Mouse (Mus musculus): ENCODE data around the gene Erbb4. TPM values are rescaled to one million over a fixed set of nuclear protein-coding genes. Genes with fewer than 3 reads are reported as not detected.

Gene Erbb4
- polyA plus RNA-seq, 1 experiment: not detected

DNA sequence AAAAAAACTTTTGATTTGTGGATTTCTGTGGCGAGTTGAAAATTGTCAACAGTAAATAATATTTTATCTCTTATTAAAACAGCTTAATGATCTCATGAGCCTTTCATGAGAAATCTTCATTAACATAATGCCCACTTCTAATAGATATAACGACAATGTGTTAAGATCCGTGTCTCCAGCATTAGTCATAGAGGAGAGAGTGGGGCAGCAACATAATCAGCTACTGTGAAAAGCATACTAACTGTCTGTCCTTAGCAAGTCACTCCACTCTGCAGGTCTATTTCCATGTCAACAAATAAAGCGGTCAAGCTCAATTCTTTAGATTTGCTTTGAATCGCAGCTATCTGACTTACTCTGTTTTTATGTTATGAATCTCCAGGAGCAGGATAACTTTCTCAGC is 80.0 kb downstream of the Erbb4 start:
- H3K27me3 ChIP-seq (ENCODE audit: control insufficient read depth, insufficient read depth, low read length): no peaks in the 10 kb centered on the region
- TF ChIP-seq POLR2A (IDR thresholded peaks at IDR 0.05; ENCODE audit: low read depth, low read length): no peak
- H3K4me3 ChIP-seq (ENCODE audit: low read depth, low read length): no peak overlapping the region
- H3K27ac ChIP-seq (ENCODE audit: insufficient read depth, low read depth, low read length): no peak overlapping the region
- no peaks in the 10 kb centered on the region for H3K4me1 ChIP-seq (ENCODE audit: control insufficient read depth, insufficient read depth, insufficient read length, low read length)
- WGBS: 76% methylated on average over 5 of the region's 5 CpGs
- no peaks in the 10 kb centered on the region for H3K36me3 ChIP-seq (ENCODE audit: control insufficient read depth, insufficient read depth, low read length)

- Histone ChIP-seq H3K4me3 (ENCODE audit: low read depth, low read length) (no peak overlapping the region), H3K27ac (ENCODE audit: insufficient read depth, low read depth, low read length) (no peak overlapping the region), H3K4me1 (ENCODE audit: control insufficient read depth, insufficient read depth, insufficient read length, low read length) (no peaks in the 10 kb centered on the region), H3K27me3 (ENCODE audit: control insufficient read depth, insufficient read depth, low read length) (no peaks in the 10 kb centered on the region), H3K36me3 (ENCODE audit: control insufficient read depth, insufficient read depth, low read length) (no peaks in the 10 kb centered on the region)
- no peak for TF ChIP-seq CTCF (IDR thresholded peaks at IDR 0.05; ENCODE audit: extremely low read depth, insufficient read length, insufficient replicate concordance, low read depth, low read length)
- no peak for TF ChIP-seq POLR2A (IDR thresholded peaks at IDR 0.05; ENCODE audit: low read depth, low read length)
- 42% methylated on average over 3 of the region's 3 CpGs for WGBS
Measured at GRCm38 (mm10) chr1:69024858-69025257, 83.0 kb downstream of the Erbb4 start.

- no peak for TF ChIP-seq CTCF (IDR thresholded peaks at IDR 0.05; ENCODE audit: extremely low read depth, insufficient read length, insufficient replicate concordance, low read depth, low read length)
- TF ChIP-seq POLR2A (IDR thresholded peaks at IDR 0.05; ENCODE audit: low read depth, low read length): no peak
- no peak overlapping the region for H3K4me3 ChIP-seq (ENCODE audit: low read depth, low read length)
- 76% methylated on average over 4 of the region's 4 CpGs for WGBS
- no peaks in the 10 kb centered on the region for H3K27me3 ChIP-seq (ENCODE audit: control insufficient read depth, insufficient read depth, low read length)
- no peaks in the 10 kb centered on the region for H3K36me3 ChIP-seq (ENCODE audit: control insufficient read depth, insufficient read depth, low read length)
- H3K27ac ChIP-seq (ENCODE audit: insufficient read depth, low read depth, low read length): no peak overlapping the region
- H3K4me1 ChIP-seq (ENCODE audit: control insufficient read depth, insufficient read depth, insufficient read length, low read length): no peaks in the 10 kb centered on the region
Measured at GRCm38 (mm10) chr1:69023157-69023925, 84.5 kb downstream of the Erbb4 start.

DNA sequence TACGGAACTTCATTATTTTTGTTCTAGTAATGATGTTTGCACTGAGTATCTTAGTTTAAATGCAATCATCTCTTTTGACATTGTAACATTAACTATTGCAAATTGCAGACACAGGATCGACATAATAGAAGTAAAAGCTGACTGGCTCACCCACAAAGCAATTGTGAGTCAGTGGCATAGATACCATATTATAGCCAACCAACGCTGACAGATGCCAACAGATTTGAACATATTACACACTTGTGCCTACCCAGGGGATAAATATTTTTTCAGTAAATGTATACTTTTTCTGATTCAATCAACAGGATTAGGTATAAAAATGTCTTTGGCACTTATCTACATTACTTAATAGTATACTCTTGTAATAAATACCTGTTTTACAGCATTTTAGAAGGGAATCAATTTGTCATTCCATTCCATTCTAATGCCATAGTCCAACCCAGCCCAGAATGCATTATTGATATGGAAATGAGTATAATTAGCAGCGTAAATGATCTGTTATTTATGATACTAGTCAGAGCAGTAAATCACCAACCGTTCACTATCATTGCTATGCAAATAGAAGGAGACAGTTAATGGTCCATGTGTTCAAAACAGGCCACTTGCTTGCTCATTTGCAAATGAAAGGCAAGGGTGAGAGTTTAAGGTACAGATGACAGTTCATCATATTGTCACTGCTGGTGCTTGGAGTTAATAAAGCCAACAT is 97.9 kb downstream of the Erbb4 start:
- TF ChIP-seq CTCF (IDR thresholded peaks at IDR 0.05; ENCODE audit: extremely low read depth, insufficient read length, insufficient replicate concordance, low read depth, low read length): no peak
- no peak for TF ChIP-seq POLR2A (IDR thresholded peaks at IDR 0.05; ENCODE audit: low read depth, low read length)
- no peaks in the 10 kb centered on the region for H3K36me3 ChIP-seq (ENCODE audit: control insufficient read depth, insufficient read depth, low read length)
- H3K27ac ChIP-seq (ENCODE audit: insufficient read depth, low read depth, low read length): no peak overlapping the region
- WGBS: 56% methylated on average over 5 of the region's 5 CpGs
- H3K27me3 ChIP-seq (ENCODE audit: control insufficient read depth, insufficient read depth, low read length): no peaks in the 10 kb centered on the region
- H3K4me3 ChIP-seq (ENCODE audit: low read depth, low read length): no peak overlapping the region
- no peaks in the 10 kb centered on the region for H3K4me1 ChIP-seq (ENCODE audit: control insufficient read depth, insufficient read depth, insufficient read length, low read length)

DNA sequence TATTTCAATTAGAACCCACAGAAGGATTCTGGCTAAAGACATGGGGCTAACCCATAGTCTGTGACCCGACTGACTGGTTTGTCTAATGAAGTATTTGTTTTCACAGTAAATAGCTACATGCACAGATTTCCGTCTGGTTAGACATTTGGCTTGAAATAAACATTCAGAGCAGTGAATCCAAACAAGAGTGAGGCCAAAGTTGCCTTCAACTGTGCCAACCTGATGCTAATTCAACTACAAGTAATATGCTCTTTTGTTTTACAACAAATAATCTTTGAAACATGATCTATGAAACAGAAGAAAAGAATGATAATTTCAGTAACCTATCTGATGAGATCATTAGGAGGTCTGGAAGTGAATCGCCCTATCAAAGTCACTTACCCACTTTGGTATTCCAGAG is 106.5 kb downstream of the Erbb4 start:
- no peak overlapping the region for H3K4me3 ChIP-seq (ENCODE audit: low read depth, low read length)
- no peaks in the 10 kb centered on the region for H3K36me3 ChIP-seq (ENCODE audit: control insufficient read depth, insufficient read depth, low read length)
- H3K4me1 ChIP-seq (ENCODE audit: control insufficient read depth, insufficient read depth, insufficient read length, low read length): no peaks in the 10 kb centered on the region
- no peak overlapping the region for H3K27ac ChIP-seq (ENCODE audit: insufficient read depth, low read depth, low read length)
- 58% methylated on average over 3 of the region's 3 CpGs for WGBS
- TF ChIP-seq POLR2A (IDR thresholded peaks at IDR 0.05; ENCODE audit: low read depth, low read length): no peak
- TF ChIP-seq CTCF (IDR thresholded peaks at IDR 0.05; ENCODE audit: extremely low read depth, insufficient read length, insufficient replicate concordance, low read depth, low read length): no peak
- H3K27me3 ChIP-seq (ENCODE audit: control insufficient read depth, insufficient read depth, low read length): no peaks in the 10 kb centered on the region

GRCm38 (mm10) chr1:68979251-68979650 is 128.6 kb downstream of the Erbb4 start:
- H3K4me1 ChIP-seq (ENCODE audit: control insufficient read depth, insufficient read depth, insufficient read length, low read length): no peaks in the 10 kb centered on the region
- 47% methylated on average over 2 of the region's 2 CpGs for WGBS
- no peaks in the 10 kb centered on the region for H3K36me3 ChIP-seq (ENCODE audit: control insufficient read depth, insufficient read depth, low read length)
- no peaks in the 10 kb centered on the region for H3K27me3 ChIP-seq (ENCODE audit: control insufficient read depth, insufficient read depth, low read length)
- TF ChIP-seq CTCF (IDR thresholded peaks at IDR 0.05; ENCODE audit: extremely low read depth, insufficient read length, insufficient replicate concordance, low read depth, low read length) (no peak), POLR2A (IDR thresholded peaks at IDR 0.05; ENCODE audit: low read depth, low read length) (no peak)
- H3K4me3 ChIP-seq (ENCODE audit: low read depth, low read length): no peak overlapping the region
- H3K27ac ChIP-seq (ENCODE audit: insufficient read depth, low read depth, low read length): no peak overlapping the region

DNA sequence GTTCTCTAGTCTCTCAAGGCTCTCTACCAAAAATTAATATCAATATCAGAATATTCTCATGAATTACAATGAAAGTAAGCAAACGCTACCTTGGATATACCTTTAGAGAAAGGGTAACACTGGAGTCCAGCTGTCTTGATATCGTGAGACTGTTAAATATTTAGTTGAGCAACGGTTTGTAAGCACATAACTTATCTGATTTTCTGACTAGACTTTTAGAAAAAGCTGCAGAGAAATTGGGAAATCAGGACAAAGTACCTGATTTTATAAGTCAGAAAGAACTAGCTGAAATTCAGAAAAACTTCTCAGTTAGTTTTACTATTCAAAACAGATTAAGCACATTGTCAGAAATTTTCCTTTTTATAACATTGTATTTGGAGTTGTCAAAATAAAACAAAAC is 129.3 kb downstream of the Erbb4 start:
- H3K27me3 ChIP-seq (ENCODE audit: control insufficient read depth, insufficient read depth, low read length): no peaks in the 10 kb centered on the region
- no peak for TF ChIP-seq CTCF (IDR thresholded peaks at IDR 0.05; ENCODE audit: extremely low read depth, insufficient read length, insufficient replicate concordance, low read depth, low read length)
- no peak for TF ChIP-seq POLR2A (IDR thresholded peaks at IDR 0.05; ENCODE audit: low read depth, low read length)
- H3K36me3 ChIP-seq (ENCODE audit: control insufficient read depth, insufficient read depth, low read length): no peaks in the 10 kb centered on the region
- no peak overlapping the region for H3K27ac ChIP-seq (ENCODE audit: insufficient read depth, low read depth, low read length)
- no peak overlapping the region for H3K4me3 ChIP-seq (ENCODE audit: low read depth, low read length)
- 61% methylated on average over 3 of the region's 3 CpGs for WGBS
- H3K4me1 ChIP-seq (ENCODE audit: control insufficient read depth, insufficient read depth, insufficient read length, low read length): no peaks in the 10 kb centered on the region

All from small intestine, adult 2 months (tissue).